ENCODE assay signal across 26 mouse cellular contexts in the genomic region with DNA sequence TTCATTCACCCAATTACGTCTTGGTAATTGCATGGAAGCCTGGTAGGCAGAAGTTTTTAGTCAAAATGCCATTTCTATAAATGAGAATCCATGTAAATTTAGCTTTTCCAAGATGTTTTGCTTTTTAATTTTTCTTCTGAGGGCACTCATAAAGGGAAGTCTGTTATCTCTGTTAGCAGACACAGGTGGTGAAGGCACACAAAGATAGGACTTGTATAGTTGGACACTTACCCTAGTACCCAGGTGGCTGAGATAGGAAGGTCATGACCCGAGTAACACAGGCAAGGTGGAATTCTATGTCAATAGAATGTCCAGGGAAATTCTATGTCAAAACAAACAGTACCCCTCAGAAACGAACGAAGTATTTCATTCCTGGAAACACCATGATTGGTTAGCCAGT.
DNase-seq lines count a peak whose midpoint lies in the region; ATAC-seq and TF ChIP-seq lines count a peak whose summit lies in the region.
"Had no signal": no experiment of that assay in that cellular context is flagged by ENCODE, and none has a peak within 500 bp of the region (broad histone marks: within the 10 kb centered on the region; RNA-seq: fewer than 3 reads in every experiment).

No protein-coding gene starts in this region.

- no peak overlapping the region for H3K27ac ChIP-seq in liver, embryonic 12.5 days
- H3K27ac ChIP-seq in liver, postnatal 0 days (ENCODE audit: low read depth) = no peak overlapping the region
- H3K27ac ChIP-seq: forebrain, embryonic 10.5 days; heart, embryonic 13.5 days; hindbrain, embryonic 14.5 days; kidney, embryonic 15.5 days; midbrain, embryonic 12.5 days had no signal

- 46% methylated on average over 4 of the region's 4 CpGs for WGBS in liver, embryonic 12.5 days (ENCODE audit: insufficient replicate concordance)
- 44% methylated on average over 4 of the region's 4 CpGs for WGBS in liver, postnatal 0 days (ENCODE audit: insufficient replicate concordance)

- H3K9me3 ChIP-seq in G1E (replicated peaks) = no peaks in the 10 kb centered on the region
- no peaks in the 10 kb centered on the region for H3K9me3 ChIP-seq in liver, embryonic 12.5 days (replicated peaks)
- H3K9me3 ChIP-seq in liver, postnatal 0 days (ENCODE audit: low read length) = no peaks in the 10 kb centered on the region
- H3K9me3 ChIP-seq: forebrain, embryonic 10.5 days; heart, embryonic 13.5 days; kidney, embryonic 15.5 days; midbrain, embryonic 12.5 days had no signal

- peak; percentile 62 for ATAC-seq in G1E (ENCODE audit: extremely low read depth, insufficient number of reproducible peaks, low FRiP score, poor library complexity, severe bottlenecking)
- peak; percentile 72 for ATAC-seq in liver, embryonic 12.5 days
- ATAC-seq in liver, postnatal 0 days = peak; percentile 27; the same call in 1 of the 2 replicates
- ATAC-seq: CD4-positive, CD25-positive, alpha-beta regulatory T cell, adult 4 months; forebrain, postnatal 0 days; intestine, postnatal 0 days had no signal

- H3K4me2 ChIP-seq in liver, embryonic 12.5 days = no peak overlapping the region
- no peak overlapping the region for H3K4me2 ChIP-seq in liver, postnatal 0 days (ENCODE audit: low read depth, low read length)
- H3K4me2 ChIP-seq: heart, embryonic 13.5 days; hindbrain, embryonic 14.5 days; kidney, embryonic 15.5 days; lung, embryonic 14.5 days; midbrain, embryonic 12.5 days had no signal

- no peak for DNase-seq in G1E (ENCODE audit: low spot score)
- DNase-seq in MEL-GATA-1-ER (ENCODE audit: extremely low read depth, low read depth) = peak; percentile 51
- no peak for DNase-seq in liver, postnatal 0 days
- DNase-seq in kidney, adult 18-20 months = no peak
- DNase-seq in adrenal gland, postnatal 10 days = no peak
- DNase-seq in adrenal gland, postnatal 14 days = no peak
- DNase-seq: adrenal gland, postnatal 25 days; cerebellum, adult 8-10 months; cerebellum, postnatal 36 days; forebrain, postnatal 0 days; gastrocnemius, postnatal 10 days; heart, postnatal 10 days; kidney, postnatal 25 days; layer of hippocampus, postnatal 36 days; left cerebral cortex, postnatal 4 days; lung, embryonic 14.5 days; thymus, adult 2 months; thymus, postnatal 36 days had no signal

- H3K36me3 ChIP-seq in G1E (replicated peaks) = peaks cover 36% of the 10 kb centered on the region
- H3K36me3 ChIP-seq in liver, embryonic 12.5 days = no peaks in the 10 kb centered on the region; the same call in 1 of the 2 replicates
- H3K36me3 ChIP-seq in liver, postnatal 0 days (replicated peaks; ENCODE audit: insufficient read depth, low read length) = peaks cover 33% of the 10 kb centered on the region
- H3K36me3 ChIP-seq: forebrain, embryonic 10.5 days; midbrain, embryonic 12.5 days had no signal

- H3K4me3 ChIP-seq in G1E (ENCODE audit: low read depth, low read length) = no peak overlapping the region
- no peak overlapping the region for H3K4me3 ChIP-seq in liver, embryonic 12.5 days
- H3K4me3 ChIP-seq in liver, postnatal 0 days (ENCODE audit: low read depth, low read length) = no peak overlapping the region
- H3K4me3 ChIP-seq: forebrain, embryonic 10.5 days; heart, embryonic 13.5 days; kidney, embryonic 15.5 days; midbrain, embryonic 12.5 days had no signal

- peak; percentile 67 for TF ChIP-seq EP300 in liver, postnatal 0 days (IDR thresholded peaks at IDR 0.05; ENCODE audit: low read depth)

- H3K4me1 ChIP-seq in G1E (ENCODE audit: insufficient read depth, low read depth, low read length) = peaks cover 94% of the 10 kb centered on the region
- peaks cover 52% of the 10 kb centered on the region for H3K4me1 ChIP-seq in liver, embryonic 12.5 days
- H3K4me1 ChIP-seq in liver, postnatal 0 days (ENCODE audit: insufficient read depth) = peaks cover 17% of the 10 kb centered on the region

- no peaks in the 10 kb centered on the region for H3K27me3 ChIP-seq in G1E (ENCODE audit: insufficient read depth, low read length)
- H3K27me3 ChIP-seq in liver, embryonic 12.5 days (replicated peaks) = no peaks in the 10 kb centered on the region
- no peaks in the 10 kb centered on the region for H3K27me3 ChIP-seq in liver, postnatal 0 days (ENCODE audit: insufficient read depth, low read length)
- H3K27me3 ChIP-seq: heart, embryonic 13.5 days; kidney, embryonic 15.5 days; midbrain, embryonic 12.5 days had no signal

- no peak overlapping the region for H3K9ac ChIP-seq in liver, embryonic 12.5 days
- no peak overlapping the region for H3K9ac ChIP-seq in liver, postnatal 0 days (replicated peaks)
- H3K9ac ChIP-seq: forebrain, postnatal 0 days; heart, embryonic 13.5 days; hindbrain, embryonic 14.5 days; kidney, embryonic 15.5 days; lung, embryonic 14.5 days; midbrain, embryonic 12.5 days had no signal

- TF ChIP-seq CTCF in G1E (IDR thresholded peaks at IDR 0.05; ENCODE audit: low read depth, low read length) = no peak
- TF ChIP-seq CTCF in liver, postnatal 0 days (IDR thresholded peaks at IDR 0.05; ENCODE audit: low read depth) = no peak
